Mouse (Mus musculus) layer of hippocampus, adult 8-10 months (tissue): ENCODE measurements around the gene Sh2b3. TPM values are rescaled to one million over a fixed set of nuclear protein-coding genes. Genes with fewer than 3 reads are reported as not detected.

Experiments used
- DNase-seq, 2 experiments: peaks; one replicate each; pipeline ENCODE4 v3.0.0; 2022; ENCODE audit warnings: low spot score in 2 of 2
- total RNA-seq, 4 experiments: library from RNA; stranded (reverse); gene quantifications; 2 replicates each; pipeline ENCODE4 v1.2.4; 2022

Gene Sh2b3
- total RNA-seq, 4 experiments from 2014 or later: 19.6 to 21.6 (median 20.4) TPM

DNA sequence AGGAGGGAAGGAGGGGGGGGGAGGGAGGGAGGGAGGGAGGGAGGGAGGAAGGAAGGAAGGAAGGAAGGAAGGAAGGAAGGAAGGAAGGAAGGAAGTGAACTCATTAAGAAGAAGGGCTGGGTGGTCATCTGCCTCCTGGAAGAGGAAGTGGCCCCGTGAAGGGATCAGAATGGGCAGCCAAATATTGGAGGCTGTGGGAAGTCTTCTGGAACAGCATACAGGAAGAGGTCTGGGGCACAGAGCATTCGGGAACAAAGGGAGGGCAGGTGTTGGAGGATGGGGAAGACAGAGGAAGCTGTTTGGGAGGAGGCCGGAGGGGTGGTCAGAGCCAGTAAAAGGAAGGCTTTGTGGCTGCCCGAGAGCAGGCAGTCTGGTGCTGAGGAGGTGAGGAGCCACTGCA, 7.9 kb upstream of the Sh2b3 start:
- DNase-seq: no peak

DNA sequence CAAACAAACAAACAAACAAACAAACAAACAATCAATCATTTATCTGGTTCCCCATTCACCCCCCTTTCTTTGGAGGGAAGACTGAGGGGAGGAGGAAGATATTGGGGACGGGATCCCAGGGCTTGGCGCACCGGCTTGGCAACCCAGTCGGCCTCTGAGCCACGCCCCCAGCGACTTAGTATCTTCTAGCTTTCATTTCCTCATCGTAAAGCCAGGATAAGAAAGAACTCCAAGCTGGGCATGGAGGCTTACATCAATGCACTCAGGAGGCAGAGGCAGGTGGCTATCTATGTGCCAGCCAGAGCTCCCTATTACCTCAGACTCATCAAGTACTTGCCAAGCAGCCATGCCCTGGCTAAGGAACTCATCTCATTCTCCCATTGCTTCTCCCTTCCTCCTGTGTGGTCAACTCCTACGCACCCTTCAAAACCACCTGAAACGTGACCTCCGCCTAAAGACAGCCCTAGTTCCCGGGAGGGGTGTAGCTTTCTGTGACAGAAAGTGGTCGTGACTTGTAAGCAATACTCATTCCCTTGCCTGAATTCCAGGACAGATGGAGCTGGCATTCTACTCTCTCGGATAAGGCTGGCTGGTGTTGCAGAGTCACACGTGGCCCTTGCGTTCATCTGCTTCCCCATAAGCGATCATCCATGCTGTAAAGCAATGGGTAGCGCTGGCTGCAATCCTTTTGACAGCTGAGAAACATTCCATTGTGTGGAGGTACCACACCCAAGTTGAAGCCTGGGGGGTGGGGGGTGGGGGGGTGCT, 5.9 kb upstream of the Sh2b3 start:
- DNase-seq: no peak

DNA sequence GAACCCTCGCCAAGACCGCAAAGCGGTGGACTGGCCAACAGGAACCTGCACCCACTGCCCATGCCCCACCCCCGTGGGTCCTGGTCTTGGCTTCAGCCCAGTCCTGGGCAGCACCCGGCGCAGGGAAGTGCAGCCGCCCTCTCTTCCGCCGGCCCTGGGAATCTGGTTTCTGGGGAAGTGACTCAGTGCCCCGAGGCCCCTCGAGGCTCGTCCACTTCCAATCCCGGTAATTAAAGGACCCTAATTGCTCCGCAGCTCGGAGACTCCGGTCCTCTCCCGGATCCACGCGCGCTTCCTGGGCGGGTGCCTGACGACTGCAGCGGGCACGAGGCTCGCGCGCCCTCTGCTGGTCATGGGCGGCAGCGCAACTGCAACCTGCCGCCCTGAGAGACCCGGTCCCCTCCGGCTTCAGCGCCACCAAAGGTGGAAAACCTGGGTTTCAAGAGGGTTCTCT, 5.2 kb upstream of the Sh2b3 start:
- peak in 1 of 2 experiments; percentile 77 for DNase-seq

DNA sequence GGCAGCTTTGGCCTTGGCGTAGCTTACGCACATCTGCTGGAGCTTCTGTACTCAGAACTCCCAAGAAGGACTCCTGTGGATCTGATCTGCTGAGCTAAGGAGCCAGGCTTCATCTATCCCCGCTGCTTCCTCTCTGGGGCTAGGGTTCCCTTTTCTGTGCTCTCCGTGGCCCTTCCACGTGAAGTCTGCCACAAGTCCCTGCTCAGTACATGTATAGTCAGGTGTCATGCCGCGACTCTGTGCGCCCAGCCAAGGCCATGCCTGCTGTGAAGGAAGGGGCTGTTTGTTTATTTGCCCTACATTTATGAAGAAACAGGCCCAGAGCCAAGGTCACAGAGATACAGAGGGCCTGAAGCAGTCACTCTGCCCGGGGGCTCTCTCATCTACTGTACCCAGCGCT, 4.5 kb upstream of the Sh2b3 start:
- DNase-seq: no peak

DNA sequence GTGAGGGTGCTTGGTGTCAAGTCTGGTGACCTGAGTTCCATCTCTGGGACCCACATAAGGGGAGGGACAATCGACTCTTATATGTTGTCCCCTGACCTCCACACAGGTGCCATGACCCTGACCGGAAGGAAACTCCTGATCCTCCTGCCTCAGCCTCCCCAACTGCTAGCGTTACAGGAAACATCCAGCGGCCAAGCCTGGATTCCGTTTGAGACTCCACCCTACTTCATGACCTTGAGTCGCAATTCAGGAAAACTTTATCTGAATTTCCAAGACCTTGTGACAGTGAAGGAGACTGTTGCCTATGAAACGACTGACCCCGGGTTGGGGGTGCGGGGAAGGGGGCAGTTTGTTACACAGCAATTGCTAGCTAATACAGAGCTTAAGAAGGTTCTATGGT, 4.1 kb upstream of the Sh2b3 start:
- DNase-seq: no peak

DNA sequence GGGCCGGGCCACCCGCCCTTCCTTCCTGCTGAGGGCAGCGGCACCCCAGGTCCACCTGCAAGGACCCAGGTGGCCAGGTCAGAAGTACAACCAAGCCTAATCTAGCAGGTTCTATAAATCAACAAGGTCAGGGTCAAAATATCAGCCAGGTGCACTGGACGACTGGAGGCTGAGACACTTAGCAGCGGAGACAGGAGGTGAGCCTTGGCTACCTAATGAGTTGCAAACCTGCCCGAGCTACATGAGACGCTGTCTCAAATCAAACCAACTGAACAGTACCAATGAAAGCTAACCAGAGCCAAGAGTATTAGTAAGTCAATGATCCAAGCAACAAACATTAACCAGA, 1.7 kb upstream of the Sh2b3 start:
- DNase-seq: no peak

- DNase-seq: no peak
These were observed 1.1 kb upstream of the Sh2b3 start for GRCm38 (mm10) chr5:121838341-121839127.

DNA sequence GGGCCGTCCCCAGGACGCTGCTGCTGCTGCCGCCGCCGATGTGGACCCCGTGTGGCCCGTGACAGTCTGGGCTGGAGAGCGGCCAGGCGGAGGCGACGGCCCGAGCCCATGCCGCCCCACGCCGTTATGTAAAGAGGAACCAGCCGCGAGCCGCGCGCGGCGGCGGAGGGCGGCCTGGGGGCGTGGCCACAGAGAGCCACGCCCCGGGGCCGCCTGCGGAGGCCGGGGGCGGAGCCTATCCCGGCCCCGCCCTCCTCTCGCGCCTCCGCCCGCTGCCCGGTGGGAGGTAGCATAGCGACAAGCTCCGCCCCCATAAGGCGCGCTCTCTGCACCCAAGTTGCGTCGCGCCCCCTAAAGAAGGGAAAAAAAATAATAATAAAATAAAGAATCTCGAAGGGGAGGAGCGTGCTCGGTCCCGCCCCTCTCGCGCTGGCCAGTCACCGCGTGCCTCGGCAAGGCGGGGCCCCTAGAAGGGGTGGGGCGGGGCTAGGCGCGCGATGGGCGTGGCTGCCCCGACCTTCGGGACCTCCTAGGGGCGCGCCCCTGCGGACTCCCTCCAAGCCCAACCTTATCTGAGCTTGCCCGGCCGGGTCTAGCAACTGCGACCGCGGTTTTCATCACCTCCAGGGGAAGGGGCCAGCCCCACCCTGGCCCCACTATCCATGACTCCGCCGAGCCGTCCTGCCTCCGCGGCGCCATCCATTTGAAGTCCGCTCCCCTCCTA, 592 bp downstream of the Sh2b3 start:
- DNase-seq: peak; percentile 67 to 73

GRCm38 (mm10) chr5:121835949-121836691, 1.3 kb downstream of the Sh2b3 start:
- no peak for DNase-seq

DNA sequence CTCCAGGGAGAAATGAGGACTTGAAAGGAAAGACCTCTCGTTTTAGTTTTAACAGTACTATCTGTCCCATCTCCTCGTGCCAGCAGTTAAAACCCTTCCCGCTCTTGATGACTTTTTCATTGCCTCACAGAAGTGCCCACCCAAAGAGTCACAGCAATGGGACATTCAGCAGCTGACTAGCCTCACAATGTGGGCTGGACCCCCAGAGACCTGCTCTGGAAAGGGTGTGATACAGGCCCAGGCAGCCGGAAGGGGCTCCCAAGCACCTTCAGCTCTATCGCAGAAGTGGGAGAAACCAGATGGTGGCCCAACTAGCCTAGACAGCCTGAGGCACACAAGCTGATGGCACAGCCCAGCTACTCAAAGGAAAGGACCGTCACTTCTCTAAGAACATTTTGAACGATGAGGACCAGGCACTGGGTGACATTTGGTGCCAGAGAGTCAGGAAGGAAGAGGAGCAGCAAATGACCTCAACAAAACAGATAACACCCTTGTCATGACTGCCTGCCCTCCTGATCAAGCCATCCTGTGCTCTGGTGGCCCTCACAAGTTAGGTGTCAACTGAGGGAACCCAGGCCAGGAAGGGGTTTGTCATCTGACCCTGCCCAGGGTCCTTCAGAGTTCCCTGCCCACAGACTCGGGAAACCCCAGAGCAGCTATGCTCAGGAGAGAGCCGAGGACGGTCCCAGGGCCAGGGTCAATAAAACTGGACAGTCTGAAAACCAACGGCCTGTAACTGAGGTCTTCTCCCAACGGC, 2.3 kb downstream of the Sh2b3 start:
- no peak for DNase-seq

DNA sequence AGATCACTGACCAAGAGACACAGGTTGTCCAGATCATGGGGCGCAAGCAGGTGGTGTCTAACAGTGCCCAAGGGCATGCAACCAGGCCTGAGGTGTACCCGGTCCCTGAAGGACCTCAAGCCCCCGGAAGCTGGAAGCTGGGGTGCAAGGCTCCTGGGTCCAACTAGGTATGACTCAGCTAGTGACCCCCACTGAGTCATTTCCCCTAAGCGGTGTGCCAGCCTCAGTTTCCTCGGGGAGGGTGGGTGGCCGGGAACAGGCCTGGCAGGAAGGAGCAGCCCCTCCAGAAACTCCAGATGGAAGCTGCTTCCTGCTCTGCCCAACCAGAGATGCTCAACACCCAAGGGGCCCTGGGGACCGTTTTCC, 3.2 kb downstream of the Sh2b3 start:
- DNase-seq: no peak

GRCm38 (mm10) chr5:121833572-121834240, 3.7 kb downstream of the Sh2b3 start:
- DNase-seq: no peak

DNA sequence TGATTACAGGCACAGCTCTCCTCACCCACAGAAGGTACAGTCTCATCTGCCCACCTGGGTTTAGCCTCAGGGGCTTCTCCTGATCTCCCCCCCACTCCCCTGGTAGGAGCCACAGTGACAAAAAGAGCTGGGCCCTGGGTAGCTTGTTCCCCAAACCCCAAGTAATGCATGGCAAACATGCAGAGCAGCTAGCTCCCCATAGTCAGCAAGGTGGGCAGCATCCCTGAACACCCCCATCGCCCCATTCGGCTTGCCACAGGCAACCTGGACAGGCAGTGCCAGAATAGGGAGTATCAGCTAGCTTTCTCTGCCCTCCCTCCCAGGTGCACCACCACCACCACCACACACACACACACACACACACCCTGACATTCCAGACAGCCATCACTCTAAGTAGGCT, 4.3 kb downstream of the Sh2b3 start:
- DNase-seq: no peak

DNA sequence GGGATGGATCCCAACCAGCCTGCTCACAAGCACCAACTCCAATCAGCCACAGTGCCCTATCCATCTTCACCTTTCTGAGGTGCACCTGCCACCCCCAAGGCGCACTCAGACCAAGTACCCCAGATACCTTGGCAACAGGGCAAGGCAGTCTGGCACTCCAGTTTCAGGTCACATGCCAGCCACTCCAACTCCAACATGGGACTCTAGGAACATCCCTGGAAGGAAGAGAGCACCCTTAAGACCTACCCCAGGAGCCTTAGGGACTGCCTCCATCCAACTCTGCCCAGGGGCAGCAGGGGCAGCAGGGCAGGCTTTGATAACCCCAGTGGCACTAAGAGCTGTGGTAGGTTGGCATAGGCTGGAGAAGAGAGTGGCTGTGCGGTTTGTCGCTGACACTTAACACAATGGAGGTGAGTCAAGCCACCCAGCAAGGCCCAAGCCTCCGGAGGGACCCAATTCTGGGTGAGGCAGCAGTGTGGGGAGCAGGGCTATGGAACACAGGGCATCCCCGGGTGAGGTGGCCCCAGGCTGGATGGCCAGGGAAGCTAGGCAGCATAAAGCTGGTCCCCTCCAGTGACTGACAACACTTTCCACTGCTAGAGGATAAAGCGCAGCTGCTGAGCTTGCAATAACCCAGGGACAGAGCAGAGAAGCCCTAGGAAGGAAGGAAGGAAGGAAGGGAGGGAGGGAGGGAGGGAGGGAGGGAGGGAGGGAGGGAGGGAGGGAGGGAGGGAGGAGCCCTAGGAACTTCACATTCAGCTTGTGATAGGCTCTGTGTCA, 4.9 kb downstream of the Sh2b3 start:
- no peak for DNase-seq

DNA sequence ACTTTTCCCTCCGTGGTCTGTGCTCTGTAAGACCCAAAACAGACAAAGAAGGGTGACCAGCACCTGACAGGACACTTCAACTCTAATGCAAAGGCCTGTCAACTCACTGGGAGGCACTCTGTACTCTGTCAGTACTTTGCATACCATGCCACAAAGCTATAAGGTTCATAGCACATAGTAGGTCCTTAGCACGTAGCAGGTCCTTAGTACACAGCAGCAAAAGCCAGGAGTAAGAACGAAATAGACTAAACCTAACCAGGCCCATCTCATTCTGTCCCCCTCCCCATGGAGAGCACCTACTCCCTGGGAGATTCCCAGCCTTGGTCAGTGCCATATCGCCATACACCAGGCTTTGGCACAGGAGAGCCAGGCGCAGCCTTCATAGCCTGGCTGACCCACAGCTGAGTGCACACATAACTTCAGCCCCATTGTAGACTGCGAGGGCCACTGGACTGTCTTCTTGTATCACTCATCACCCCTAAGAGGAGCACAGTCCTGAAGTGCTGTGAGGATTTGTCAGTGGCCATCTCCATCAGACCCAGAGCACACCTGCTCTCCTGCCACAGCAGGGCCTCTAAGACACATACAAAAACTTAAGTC, 6.3 kb downstream of the Sh2b3 start:
- no peak for DNase-seq

- DNase-seq: no peak
These were observed 8.7 kb downstream of the Sh2b3 start for GRCm38 (mm10) chr5:121828491-121829432.

- no peak for DNase-seq
These were observed 9.6 kb downstream of the Sh2b3 start for GRCm38 (mm10) chr5:121827876-121828275.

DNA sequence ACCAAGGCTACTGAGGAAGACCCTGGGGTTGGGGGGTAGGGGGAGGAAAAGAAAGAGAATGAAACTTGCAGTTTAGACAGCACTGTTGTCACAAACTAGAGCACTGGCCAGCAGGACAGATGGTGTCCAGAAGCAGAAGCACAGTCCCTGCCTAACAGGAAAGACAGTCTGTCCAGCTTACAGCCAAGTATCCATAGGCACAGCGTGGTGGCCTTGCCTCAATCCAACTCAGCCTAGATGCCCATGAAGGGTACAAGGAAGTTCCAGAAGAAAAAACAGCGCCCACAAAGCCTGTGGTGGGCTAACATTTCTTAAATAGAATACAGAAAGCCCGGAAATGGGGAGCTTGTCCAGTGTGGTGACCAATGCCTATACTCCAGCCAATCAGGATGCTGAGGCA, 11.8 kb downstream of the Sh2b3 start:
- DNase-seq: no peak
